Mouse (Mus musculus) stomach, embryonic 16.5 days (tissue): ENCODE measurements around the gene Esyt2. TPM values are rescaled to one million over a fixed set of nuclear protein-coding genes. Genes with fewer than 3 reads are reported as not detected.

ENCODE experiments used
- ATAC-seq: fragments of 200-750 bp; cut with Nextera tagmentation; 2 replicates; pipeline ENCODE4 v1.8.0; 2017; ENCODE audit warnings: moderate number of reproducible peaks, moderate TSS enrichment; ENCODE audit not compliant: insufficient read depth, low FRiP score
- H3K27ac ChIP-seq: fragments of 300-500 bp; sonication (generic); 2 replicates; pipeline ENCODE4 v1.5.1; 2014; ENCODE audit warnings: low read length
- H3K27me3 ChIP-seq: fragments of 300-500 bp; sonication (generic); 2 replicates; pipeline ENCODE4 v1.6.1; 2014; ENCODE audit warnings: low read length, control low read depth, mixed read lengths; ENCODE audit not compliant: control insufficient read depth, insufficient read depth
- H3K36me3 ChIP-seq: fragments of 300-500 bp; sonication (generic); 2 replicates; pipeline ENCODE4 v1.6.1; 2014; ENCODE audit warnings: low read length; ENCODE audit not compliant: control insufficient read depth, insufficient read depth
- H3K4me1 ChIP-seq: fragments of 300-500 bp; sonication (generic); 2 replicates; pipeline ENCODE4 v1.6.1; 2014; ENCODE audit warnings: low read length, control low read depth, mixed read lengths; ENCODE audit not compliant: control insufficient read depth, insufficient read depth
- H3K4me2 ChIP-seq: fragments of 300-500 bp; sonication (generic); 2 replicates; pipeline ENCODE4 v1.6.1; 2014; ENCODE audit warnings: low read depth, low read length, mixed read lengths
- H3K4me3 ChIP-seq: fragments of 300-500 bp; sonication (generic); replicated peaks from 2 replicates; pipeline ENCODE4 v1.5.1; 2014; ENCODE audit warnings: mild to moderate bottlenecking, low read length
- H3K9ac ChIP-seq: fragments of 300-500 bp; sonication (generic); 2 replicates; pipeline ENCODE4 v1.6.1; 2014; ENCODE audit warnings: low read length
- H3K9me3 ChIP-seq: fragments of 300-500 bp; sonication (generic); replicated peaks from 2 replicates; pipeline ENCODE4 v1.6.1; 2016; ENCODE audit warnings: low read length, control low read depth; ENCODE audit not compliant: control insufficient read depth
- WGBS: fragments of 180-500 bp; shearing (Covaris S2); extraction: QIAGEN DNeasy Blood & Tissue Kit; methylation state at CpG from one replicate; pipeline ENCODE4 v1.1.7; 2014; 5-methylcytosine and 5-hydroxymethylcytosine counted together
- polyA plus RNA-seq: library from polyadenylated mRNA; unstranded; fragments of >200 nt; fragmentation: Nextera tagmentation; extraction: Ambion mirVana; gene quantifications from 2 replicates; pipeline ENCODE4 v1.2.1, GENCODE M21; 2015

The Esyt2 gene
- polyA plus RNA-seq, 1 experiment from 2014 or later = 28.7 TPM

DNA sequence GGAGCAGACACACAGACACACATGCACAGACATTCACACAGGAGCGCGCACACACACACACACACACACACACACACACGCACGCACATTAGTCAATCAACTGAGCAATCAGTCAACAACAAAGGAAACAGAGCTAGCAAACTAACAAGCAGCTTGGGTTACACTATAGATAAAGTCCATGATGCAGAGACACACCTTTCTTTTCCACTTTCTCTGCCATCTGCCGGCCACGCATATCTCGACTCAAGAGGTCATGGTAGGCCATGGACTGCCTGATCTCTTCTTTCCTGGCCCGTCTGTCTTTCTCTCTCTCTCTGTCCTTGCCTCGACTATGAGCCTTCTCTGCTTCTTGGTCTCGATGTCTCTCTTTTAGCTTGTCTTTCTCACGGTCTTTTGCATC is 25.4 kb upstream of the Esyt2 start:
- H3K27ac ChIP-seq = no peak overlapping the region
- H3K36me3 ChIP-seq = no peaks in the 10 kb centered on the region; the same call in 1 of the 2 replicates
- no peaks in the 10 kb centered on the region for H3K4me1 ChIP-seq
- H3K27me3 ChIP-seq = no peaks in the 10 kb centered on the region
- H3K4me2 ChIP-seq = no peak overlapping the region
- H3K9ac ChIP-seq = no peak overlapping the region
- H3K9me3 ChIP-seq = no peaks in the 10 kb centered on the region
- no peak for ATAC-seq
- WGBS = 82% methylated on average over 11 of the region's 11 CpGs
- H3K4me3 ChIP-seq = no peak overlapping the region

- H3K4me2 ChIP-seq = no peak overlapping the region
- H3K27ac ChIP-seq = no peak overlapping the region
- 74% methylated on average over 2 of the region's 2 CpGs for WGBS
- H3K36me3 ChIP-seq = no peaks in the 10 kb centered on the region; the same call in 1 of the 2 replicates
- H3K4me1 ChIP-seq = no peaks in the 10 kb centered on the region
- no peak for ATAC-seq
- H3K9me3 ChIP-seq = no peaks in the 10 kb centered on the region
- no peak overlapping the region for H3K4me3 ChIP-seq
- H3K9ac ChIP-seq = no peak overlapping the region
- H3K27me3 ChIP-seq = no peaks in the 10 kb centered on the region
Observed at GRCm38 (mm10) chr12:116258321-116258720, 22.7 kb upstream of the Esyt2 start.

GRCm38 (mm10) chr12:116262555-116263341 is 18.2 kb upstream of the Esyt2 start, which contains the start of gene Wdr60:
Gene Wdr60, minus strand, starts transcription at chr12:116263022.
- peak; percentile 99 for ATAC-seq
- no peaks in the 10 kb centered on the region for H3K27me3 ChIP-seq
- peak within 1 kb of the TSS; percentile 89 for H3K4me2 ChIP-seq
- 3% methylated on average over 47 of the region's 47 CpGs for WGBS
- H3K9ac ChIP-seq = peak within 1 kb of the TSS; percentile 92
- peak within 1 kb of the TSS; percentile 87 for H3K27ac ChIP-seq
- H3K9me3 ChIP-seq = no peaks in the 10 kb centered on the region
- H3K36me3 ChIP-seq = no peaks in the 10 kb centered on the region
- H3K4me1 ChIP-seq = no peaks in the 10 kb centered on the region
- H3K4me3 ChIP-seq = peak within 1 kb of the TSS; percentile 84

GRCm38 (mm10) chr12:116264756-116265155 is 16.2 kb upstream of the Esyt2 start:
- H3K36me3 ChIP-seq = no peaks in the 10 kb centered on the region
- no peaks in the 10 kb centered on the region for H3K27me3 ChIP-seq
- no peaks in the 10 kb centered on the region for H3K4me1 ChIP-seq
- no peak overlapping the region for H3K4me2 ChIP-seq
- H3K27ac ChIP-seq = no peak overlapping the region
- H3K9ac ChIP-seq = no peak overlapping the region
- no peak overlapping the region for H3K4me3 ChIP-seq
- WGBS = 91% methylated on average over 2 of the region's 2 CpGs
- no peak for ATAC-seq
- H3K9me3 ChIP-seq = no peaks in the 10 kb centered on the region

GRCm38 (mm10) chr12:116265275-116265674 is 15.7 kb upstream of the Esyt2 start:
- ATAC-seq = no peak
- WGBS = 73% methylated on average over 2 of the region's 2 CpGs

DNA sequence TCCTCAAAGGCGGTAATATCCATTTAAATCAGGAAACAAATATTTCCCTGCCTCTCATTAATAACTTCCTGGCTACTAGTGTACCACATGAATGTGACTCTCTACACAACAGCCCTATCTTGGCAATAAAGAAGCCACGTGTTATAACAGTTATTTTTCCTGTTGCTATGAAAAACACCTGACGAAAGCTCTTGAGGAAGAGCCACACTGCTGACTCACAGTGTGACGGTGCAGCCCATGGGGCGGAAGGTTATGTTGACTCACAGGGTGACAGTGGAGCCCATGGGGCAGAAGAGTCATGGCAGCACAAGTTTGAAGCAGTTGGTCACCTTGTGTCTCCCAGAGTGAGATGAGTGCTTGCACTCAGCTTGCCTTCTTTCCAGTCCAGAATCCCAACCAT is 11.5 kb upstream of the Esyt2 start:
- peak; percentile 21; the same call in 1 of the 2 replicates for ATAC-seq
- H3K36me3 ChIP-seq = no peaks in the 10 kb centered on the region
- 0 out of 2 replicates have a peak, but pooled peaks cover 2% of the 10 kb centered on the region for H3K4me1 ChIP-seq
- no peak overlapping the region for H3K9ac ChIP-seq
- no peak overlapping the region for H3K4me3 ChIP-seq
- no peaks in the 10 kb centered on the region for H3K27me3 ChIP-seq
- no peak overlapping the region for H3K27ac ChIP-seq
- H3K4me2 ChIP-seq = no peak overlapping the region
- no peaks in the 10 kb centered on the region for H3K9me3 ChIP-seq
- 65% methylated on average over 5 of the region's 5 CpGs for WGBS

More at GRCm38 (mm10) chr12:116265275-116265674, 15.7 kb upstream of the Esyt2 start:
- Histone ChIP-seq H3K9ac (no peak overlapping the region), H3K27me3 (no peaks in the 10 kb centered on the region), H3K4me2 (no peak overlapping the region), H3K9me3 (no peaks in the 10 kb centered on the region), H3K36me3 (no peaks in the 10 kb centered on the region), H3K4me1 (no peaks in the 10 kb centered on the region), H3K27ac (no peak overlapping the region), H3K4me3 (no peak overlapping the region)

GRCm38 (mm10) chr12:116270538-116270937 is 10.5 kb upstream of the Esyt2 start:
- H3K4me2 ChIP-seq = no peak overlapping the region
- no peaks in the 10 kb centered on the region for H3K27me3 ChIP-seq
- H3K9me3 ChIP-seq = no peaks in the 10 kb centered on the region
- H3K4me3 ChIP-seq = no peak overlapping the region
- 72% methylated on average over 1 of the region's 1 CpGs for WGBS
- H3K4me1 ChIP-seq = 0 out of 2 replicates have a peak, but pooled peaks cover 2% of the 10 kb centered on the region
- ATAC-seq = no peak
- H3K36me3 ChIP-seq = no peaks in the 10 kb centered on the region
- H3K27ac ChIP-seq = no peak overlapping the region
- no peak overlapping the region for H3K9ac ChIP-seq

GRCm38 (mm10) chr12:116271071-116271470 is 9.9 kb upstream of the Esyt2 start:
- Histone ChIP-seq H3K27me3 (no peaks in the 10 kb centered on the region), H3K36me3 (no peaks in the 10 kb centered on the region), H3K27ac (no peak overlapping the region), H3K4me2 (no peak overlapping the region), H3K9ac (no peak overlapping the region), H3K9me3 (no peaks in the 10 kb centered on the region), H3K4me3 (no peak overlapping the region), H3K4me1 (0 out of 2 replicates have a peak, but pooled peaks cover 2% of the 10 kb centered on the region)
- no peak for ATAC-seq
- 87% methylated on average over 2 of the region's 2 CpGs for WGBS

- Histone ChIP-seq H3K36me3 (no peaks in the 10 kb centered on the region), H3K4me2 (no peak overlapping the region), H3K4me1 (0 out of 2 replicates have a peak, but pooled peaks cover 2% of the 10 kb centered on the region), H3K27me3 (no peaks in the 10 kb centered on the region), H3K9ac (no peak overlapping the region), H3K9me3 (no peaks in the 10 kb centered on the region), H3K4me3 (no peak overlapping the region), H3K27ac (no peak overlapping the region)
- no peak for ATAC-seq
- 74% methylated on average over 1 of the region's 1 CpGs for WGBS
Observed at GRCm38 (mm10) chr12:116273733-116274132, 7.3 kb upstream of the Esyt2 start.
